Mouse (Mus musculus) T-helper 1 cell (primary cell): Measurements from ENCODE around the gene Lsm4.

Source experiments
- in situ Hi-C: fragments of 300-600 bp; cut with MboI, MseI; formaldehyde crosslinking; loops from one replicate; pipeline ENCODE4 v1.15.1; 2025; ENCODE audit warnings: high pct_unique_total_duplicates

The Lsm4 gene

DNA sequence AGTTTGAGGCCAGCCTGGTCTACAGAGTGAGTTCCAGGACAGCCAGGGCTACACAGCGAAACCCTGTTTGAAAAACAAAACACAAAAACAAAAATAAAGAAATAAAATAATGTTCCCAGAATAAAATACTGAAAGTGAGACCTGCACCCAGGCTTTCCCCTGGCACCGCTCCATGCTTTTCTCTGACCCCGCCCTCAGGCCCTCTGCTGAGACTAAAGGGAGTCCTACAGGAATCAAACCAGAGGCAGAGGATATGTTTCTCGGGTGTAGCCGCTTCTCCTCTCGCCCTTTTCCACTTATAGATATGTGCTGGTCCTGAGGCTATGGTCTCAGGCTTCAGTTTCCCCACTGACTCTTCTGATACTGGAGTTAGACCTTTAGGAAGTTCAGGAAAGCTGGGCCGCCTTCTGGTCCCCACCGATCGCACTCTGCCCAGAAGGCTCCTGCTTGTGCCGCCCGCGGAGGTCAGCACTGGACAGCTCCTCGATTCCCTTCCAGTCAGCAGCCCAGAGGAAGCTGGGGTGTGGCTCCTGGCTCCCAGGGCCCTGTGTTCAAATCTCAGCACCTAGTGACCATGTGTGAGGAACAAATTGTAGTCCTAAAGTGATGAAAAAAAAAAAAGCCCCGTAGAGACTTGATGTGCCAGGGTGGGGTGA is 52.9 kb downstream of the Lsm4 start:
- in situ Hi-C loops = no loop called here

- in situ Hi-C loops = no loop called here
Observed at GRCm38 (mm10) chr8:70726721-70727120, 53.7 kb downstream of the Lsm4 start.
